Mouse (Mus musculus) urinary bladder, postnatal 10 days (tissue): ENCODE measurements around the gene Gm17334.

ENCODE experiments used
- DNase-seq: peaks from one replicate; pipeline ENCODE4 v3.0.0; 2022; ENCODE audit warnings: low spot score

Gm17334 gene

DNA sequence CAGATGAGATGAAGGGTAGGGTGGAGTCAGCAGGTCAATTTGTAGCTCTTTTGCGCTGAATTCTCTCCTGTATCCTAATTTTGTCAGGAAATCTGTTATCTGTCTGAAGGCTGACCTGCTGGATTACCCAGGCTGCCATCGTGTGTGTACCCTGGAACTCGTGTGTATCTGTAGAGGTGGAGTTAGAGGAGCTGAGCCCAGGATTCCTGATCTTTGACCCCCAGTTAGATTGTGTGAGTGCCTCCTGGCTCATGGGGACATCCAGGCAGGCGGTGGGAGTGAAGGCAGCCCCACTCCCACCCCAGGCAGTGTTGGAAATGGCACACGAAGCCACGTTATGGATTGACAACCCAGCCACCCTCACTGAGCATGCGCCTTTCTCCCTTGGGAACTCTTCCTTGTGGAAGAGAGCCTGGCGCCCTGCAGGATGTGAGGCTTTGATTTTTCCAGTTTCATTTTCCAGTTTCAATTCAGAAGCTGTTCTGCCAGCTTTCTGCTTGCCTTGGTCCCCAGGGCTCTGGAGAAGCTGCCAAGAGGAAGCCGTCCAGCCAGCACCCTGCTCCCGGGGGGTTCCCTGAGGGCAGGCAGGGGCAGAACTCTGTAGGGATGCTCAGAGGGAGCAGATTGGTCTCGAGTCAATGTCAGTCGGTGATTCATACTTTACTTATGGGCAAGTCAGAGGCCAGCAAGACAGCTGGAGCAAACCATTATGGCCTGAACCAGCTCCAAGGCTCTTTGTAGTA lies 23.6 kb upstream of the Gm17334 start:
- no peak for DNase-seq

DNA sequence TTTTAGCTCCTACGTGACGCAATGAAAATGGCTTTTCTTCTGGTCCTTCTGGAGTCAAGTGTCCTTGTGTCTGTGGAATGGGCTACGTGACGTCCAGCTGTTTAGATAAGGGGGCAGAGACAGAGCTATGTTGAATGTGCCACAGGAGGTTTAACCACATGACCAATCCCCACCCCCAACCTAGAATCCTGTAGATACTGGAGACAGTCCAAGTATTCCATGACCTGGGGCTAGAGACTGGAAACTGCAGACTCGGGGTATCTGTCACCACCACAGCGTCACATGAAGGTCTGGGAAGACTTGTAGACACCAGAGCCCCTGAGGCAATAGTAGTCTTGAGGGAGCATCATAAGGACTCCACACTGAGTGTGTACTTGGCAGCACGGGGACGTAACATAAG lies 22.8 kb upstream of the Gm17334 start:
- no peak for DNase-seq

DNA sequence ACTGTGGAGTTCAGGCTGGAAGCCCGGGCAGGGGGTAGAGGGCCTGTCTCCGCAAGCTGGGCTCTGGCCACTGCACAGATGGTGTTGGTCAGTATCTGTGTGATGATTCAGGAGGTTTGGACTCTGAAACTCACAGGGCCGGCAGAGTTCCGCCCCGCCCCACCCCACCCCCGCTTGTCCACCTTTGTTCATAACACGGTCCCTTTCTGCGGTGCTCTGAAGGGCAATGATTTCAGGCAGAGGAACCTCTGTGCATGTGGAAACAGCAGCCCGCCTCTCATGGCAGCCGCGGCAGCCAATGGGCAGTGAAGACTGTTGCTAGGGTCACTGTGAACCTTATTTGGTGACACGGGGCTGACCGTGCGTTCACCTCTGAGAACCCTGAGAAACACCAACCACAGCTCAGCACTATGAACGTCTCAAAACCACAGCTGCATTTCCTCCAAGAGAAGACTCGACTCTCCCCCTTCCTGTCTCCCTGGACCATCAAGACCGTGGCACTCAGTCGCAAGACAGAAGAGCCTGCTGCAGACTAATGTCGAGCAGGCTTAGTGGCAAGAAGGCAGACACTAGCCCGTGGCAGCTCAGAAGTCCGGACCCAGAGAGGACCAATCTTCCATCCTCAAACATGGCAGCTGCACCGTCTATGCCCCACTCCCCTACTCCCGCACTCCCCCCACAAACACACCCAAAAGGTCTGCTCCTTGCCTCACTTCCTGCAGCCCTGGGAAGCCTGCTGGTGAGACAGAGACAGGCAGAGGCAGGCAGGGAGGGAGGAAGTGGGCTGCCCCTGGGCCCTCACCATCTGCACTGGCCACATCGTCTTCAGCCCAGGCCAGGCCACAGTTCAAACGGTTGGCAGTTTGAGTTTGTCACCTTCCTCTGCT lies 21.9 kb upstream of the Gm17334 start:
- no peak for DNase-seq

DNA sequence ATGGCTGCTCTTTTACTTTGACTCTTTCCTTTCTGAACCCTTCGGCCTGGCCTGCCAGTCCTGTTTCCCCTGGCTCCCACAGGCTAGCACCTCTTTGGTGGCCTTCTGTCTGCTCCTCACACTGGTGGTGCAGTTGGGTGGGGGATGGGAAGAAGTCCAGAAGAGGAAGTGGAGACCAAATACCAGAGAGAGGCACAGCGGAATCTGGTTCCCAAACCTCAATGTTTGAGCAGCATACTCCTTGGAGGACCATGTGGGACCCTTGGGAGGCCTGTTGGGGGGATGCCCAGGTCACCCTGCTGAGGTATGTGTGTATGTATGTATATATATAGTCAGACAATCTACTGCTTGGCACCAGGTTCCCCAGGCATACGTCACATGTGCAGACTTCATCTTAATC lies 21.0 kb upstream of the Gm17334 start:
- DNase-seq, result no peak

DNA sequence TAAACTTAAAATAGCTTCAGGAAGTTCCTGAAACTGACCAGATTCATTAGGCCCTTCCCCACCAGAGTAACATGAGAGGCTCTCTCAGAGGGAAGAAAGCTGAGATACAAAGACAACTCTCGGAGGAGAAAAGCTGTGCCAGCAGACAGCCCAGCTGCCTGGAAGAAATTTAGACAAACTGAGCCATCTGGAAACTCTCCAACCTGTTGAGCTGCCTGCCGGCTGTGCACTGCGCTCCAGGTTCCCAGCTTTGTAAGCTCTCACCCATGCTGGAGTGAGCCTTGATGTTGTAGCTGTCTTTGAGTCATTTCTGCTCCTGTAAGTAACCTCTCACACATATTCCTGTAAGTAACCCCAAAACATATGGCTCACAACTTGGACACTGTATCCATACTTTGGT lies 20.0 kb upstream of the Gm17334 start:
- DNase-seq, result no peak

DNA sequence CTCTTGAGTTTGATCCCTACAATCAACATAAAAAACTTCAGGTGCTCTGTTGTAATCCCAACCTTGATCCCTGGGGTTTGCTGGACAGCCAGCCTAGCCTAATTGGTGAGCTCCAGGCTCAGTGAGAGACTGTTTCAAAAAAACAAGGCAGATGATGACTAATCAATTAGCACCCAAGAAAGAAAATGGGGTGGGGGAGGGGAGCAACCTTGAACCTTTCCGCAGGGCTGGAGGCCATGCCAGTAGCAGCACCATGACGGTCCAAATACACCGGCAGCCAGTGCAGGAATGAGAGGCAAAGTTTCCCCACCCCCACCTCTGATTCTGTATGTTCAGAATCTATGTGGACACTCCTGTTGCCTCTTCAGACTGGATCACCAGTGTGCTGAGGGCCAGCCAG lies 16.3 kb upstream of the Gm17334 start:
- no peak for DNase-seq

DNA sequence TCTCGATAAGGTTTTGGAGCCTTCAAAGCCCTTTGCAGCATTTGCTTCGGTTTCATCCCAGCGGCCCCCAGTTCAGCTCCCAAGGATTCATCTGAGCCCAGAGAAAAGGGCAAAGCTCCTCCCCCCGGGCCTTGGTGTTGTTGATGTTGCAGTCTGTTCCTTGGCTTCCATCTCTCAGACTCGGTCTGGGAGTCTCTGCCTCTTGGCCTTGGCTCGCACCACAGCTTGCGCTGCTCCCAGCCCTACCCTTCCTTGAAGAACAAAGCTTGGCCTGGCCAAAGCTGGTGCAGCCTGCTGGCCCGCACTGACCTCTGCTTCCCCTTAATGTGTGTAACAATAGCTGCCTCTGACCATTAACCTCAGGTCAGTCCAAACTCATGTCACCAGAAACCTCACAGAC lies 15.2 kb upstream of the Gm17334 start:
- DNase-seq, result no peak

DNA sequence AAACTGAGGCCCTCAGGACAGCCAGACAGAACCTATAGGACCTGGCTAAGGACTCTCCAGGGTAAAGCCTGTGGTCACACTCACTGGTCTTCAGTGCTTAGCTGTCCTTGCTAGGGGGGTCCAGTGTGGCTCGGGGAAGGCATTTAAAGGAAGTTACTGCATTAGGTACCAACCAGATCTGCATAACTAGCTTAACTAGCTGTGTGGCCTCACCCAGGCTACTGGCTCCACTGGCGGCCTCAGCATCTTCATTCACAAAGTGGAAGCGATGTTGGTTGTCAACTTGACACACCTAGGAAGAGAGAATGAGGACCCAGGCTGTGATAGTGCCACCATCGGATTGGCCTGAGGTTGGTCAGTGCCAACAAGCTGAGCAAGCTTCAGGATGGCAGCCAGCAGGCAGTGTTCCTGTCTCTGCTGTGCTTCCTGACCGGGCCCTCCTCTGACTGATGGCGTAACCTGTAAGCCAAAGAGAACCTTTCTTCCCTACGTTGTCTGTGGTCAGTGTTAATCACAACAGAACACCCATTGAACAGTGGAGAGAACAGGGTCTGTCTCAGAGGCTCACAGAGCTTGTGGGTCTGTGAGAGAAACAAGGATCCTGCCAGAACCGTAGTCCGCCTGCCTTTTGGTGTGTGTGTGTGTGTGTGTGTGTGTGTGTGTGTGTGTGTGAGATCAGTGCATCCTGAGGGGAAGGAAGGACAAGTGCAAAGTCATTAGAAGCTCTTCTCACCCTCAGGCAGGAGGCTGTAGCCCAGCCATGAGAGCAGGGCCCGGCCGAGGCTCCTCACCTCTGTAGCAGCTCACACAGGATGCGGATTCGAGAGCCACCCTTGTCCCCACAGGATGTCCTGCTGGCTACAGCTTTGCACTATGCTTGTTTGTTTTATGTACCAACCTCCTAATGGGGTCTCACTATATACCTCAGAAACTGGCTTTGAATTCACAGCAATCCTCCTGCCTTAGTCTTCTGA lies 13.4 kb upstream of the Gm17334 start:
- DNase-seq, result no peak

DNA sequence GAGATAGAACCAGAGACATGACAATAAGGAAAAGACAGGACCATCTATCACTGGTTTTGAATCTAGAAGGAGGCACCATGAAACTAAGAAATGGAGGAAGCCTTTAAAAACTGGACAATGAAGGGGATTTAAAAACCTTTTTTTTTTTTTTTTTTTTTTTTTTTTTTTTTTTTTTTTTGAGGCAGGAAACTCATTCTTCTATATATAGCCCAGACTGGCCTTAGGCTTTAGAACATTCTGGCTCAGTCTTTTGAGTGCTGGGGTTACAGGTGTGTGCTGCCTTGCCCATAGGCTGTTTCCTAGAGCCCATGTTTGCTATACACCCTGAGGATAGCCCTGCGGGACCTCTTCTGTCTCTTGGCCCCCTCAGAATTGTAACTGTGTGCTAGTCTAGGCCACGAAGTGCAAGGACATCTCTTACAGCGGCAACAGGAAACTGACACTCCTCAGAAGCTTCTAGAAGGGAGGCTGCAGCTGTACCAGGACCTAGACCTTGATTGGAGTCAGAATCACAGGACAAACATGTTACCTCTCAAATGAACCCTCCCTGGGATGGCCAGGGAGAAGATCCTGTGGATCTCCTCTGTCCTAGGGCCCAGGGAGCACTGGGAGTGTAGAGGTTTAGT lies 12.4 kb upstream of the Gm17334 start:
- no peak for DNase-seq

DNA sequence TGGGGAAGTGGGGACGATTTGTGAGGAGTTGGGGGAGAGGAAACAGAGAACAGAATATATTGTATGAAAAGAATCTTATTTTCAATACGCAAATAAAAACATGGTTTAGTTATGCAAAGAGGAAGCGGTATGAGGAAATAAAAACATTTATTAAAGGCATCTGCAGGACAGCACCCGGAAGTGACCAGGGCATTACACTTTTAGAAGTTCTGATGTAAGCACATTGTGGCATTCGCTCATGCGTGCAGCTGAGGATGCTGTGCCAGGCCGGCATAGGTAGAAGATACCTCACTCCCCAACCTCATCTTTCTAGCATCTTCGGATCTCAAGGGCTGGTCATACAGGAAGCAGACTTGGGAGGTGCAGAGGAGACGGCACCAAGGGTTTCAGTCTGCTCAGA lies 10.3 kb upstream of the Gm17334 start:
- DNase-seq, result no peak

DNA sequence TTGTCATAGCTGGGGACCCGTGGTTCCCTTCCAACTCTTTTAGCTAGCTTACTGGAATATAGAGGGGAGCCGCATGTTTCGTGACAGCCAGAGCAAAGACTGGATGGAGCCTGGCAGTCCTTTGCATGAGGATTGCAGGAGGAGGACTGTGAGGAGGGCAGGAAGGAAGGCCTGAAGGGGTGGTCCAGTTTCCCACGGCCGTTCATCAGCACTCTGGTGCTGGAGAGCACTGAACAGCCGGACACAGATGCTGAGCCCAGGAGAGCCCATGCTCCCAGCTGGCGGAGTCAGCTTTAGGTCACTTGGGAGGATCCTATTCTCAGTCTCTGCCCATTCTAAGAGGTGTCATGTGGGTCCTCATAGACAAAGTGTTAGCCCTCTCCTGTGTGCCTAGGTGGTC lies 9.0 kb upstream of the Gm17334 start:
- no peak for DNase-seq

DNA sequence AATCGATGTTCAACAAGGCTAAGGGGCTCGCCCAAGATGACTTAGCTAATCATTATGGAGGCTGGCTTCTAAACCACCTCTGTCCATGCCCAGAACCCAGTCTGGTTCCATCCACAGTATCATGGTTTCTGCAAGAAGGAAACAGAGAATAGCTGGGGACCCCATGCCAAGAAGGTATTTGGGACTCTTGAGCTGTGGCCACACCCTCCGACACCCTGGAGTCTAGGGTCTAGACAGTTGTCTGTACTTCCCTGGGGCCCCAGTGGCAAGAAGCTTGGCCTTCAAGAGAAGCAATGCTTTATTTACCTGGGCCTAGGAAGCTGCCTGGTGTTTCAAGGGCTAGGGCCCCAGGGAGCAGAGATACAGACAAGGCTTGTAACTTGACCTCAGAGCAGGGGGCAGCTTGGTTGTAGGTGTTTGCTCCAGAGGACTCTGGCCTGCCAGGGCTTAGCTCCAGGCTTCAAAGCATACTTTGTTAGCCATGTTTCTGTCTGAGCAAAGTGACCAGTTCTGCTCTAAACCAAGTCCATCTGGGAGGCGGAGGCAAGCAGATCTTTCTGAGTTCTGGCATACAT lies 8.3 kb upstream of the Gm17334 start:
- DNase-seq, result no peak

DNA sequence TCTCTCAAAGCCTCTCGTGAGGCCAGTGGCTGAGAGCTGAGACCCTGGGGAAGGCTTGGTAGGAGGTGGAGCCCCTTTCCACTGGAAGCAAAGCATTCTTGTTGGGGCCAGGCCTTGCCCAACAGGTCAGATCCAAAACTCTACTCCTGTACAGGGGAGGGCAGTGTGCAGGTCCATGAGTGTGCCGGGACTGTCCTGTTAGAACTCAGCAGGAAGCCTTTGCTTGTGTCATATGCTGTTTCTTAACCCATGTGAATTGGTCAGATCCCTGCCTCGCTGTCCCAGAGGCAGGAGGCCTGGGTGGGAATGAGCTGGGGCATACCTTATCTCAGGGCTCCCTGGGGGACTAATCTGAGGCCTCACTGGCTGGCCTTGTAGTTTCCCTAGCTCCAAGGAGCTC lies 7.3 kb upstream of the Gm17334 start:
- DNase-seq, result no peak

DNA sequence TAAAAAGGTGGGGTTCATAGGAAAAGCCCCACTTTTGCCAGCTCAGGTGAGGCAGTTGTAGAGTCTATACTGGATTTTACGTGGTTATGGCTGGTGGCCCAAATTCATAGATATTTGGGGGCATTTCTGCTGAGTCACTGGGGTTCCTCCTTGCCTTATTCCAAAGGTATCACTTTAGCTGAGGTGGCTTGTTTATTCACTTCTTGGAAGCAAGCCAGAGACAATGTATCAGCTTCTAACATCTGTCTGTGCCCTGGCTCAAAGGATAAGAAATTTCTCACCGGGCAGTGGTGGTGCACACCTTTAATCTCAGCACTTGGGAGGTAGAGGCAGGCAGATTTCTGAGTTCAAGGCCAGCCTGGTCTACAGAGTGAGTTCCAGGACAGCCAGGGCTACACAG lies 6.8 kb upstream of the Gm17334 start:
- DNase-seq, result no peak

DNA sequence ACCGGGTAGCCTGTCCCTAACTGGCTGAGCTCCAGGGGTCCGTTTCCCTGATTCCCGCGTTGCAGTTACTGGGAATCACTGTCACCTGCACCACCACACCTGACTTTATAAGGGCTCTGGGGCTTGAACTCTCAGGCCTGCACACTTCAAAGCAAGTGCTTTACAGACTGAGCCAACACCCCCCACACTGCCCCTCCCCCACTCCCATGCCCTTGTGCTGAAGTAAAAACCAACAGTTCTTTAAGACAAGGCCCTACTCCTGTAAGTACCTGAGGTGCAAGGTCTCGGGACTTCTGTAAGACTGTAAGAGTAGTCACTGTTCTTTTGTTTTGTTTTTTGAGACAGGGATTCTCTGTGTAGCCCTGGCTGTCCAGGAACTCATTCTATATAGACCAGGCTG lies 5.5 kb upstream of the Gm17334 start:
- DNase-seq, result no peak

DNA sequence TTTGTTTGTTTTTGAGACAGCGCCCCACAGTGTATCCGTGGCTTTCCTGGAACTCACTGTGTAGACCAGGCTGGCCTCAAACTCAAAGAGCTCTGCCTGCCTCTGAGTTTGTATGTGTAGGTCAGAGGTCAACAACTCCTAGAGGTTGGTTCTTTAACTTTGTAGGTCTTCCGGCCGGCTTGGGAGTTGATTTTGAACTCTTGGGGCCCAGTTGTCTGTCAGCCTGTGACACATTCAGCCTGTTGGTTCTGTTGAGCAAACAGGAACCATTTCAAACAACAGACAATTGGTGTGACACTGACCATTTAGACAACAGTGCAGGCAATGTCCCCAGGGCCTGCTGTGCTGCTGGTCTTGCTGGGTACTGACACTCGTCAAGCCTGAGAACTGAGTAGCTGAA lies 4.7 kb upstream of the Gm17334 start:
- no peak for DNase-seq

DNA sequence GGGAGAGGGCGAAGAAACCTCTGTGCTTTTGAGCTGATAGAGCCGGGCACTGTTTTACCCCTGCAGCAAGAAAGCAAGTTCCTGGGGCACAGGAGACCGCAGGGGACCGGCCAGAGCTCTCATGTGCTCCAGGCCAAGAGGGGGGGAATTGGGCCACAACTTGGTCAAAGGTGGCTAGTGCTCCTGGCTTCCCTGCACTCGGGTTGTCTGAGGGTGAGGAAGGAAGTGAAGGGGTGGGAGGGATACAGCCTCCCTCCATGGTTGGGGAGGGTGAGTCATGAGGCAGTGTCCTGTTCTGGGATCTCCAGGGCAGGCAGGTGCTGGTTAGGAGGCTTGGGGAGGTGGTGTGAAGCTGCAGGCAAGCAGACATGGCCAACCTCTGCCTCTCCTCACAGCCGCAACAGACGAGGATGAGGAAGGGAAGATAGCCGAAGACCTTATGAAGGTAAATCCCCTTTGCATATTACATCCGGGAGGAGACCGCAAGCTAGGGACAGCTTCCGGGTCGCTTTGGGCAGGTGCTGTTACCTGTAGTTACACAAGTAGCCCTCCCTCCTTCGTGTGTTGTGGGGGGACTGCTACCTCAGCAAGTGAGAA lies 1.8 kb upstream of the Gm17334 start:
- DNase-seq, result no peak

DNA sequence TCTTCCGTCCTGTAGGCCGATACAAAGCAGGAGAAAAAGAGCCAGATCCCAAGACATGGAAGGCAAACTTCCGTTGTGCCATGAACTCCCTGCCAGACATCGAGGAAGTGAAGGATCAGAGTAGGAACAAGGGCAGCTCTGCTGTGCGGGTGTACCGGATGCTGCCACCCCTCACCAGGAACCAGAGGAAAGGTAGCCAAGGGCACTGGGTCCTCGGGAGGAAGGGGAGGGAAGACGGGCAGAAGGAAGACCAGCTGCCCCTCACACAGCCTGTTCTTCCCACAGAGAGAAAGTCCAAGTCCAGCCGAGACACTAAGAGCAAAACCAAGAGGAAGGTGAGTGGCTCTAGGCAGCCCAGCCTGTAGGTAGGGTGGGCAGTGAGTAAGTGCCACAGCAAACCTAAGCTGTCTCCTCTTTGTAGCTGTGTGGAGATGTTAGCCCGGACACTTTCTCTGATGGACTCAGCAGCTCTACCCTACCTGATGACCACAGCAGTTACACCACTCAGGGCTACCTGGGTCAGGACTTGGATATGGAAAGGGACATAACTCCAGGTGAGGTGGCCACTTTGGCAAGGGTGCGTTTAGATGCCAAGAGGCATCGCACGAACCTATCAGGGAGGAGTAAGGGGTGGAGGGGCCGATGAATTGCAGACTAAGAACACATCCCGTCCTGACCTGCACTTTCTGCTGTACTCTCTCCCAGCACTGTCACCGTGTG lies 814 bp upstream of the Gm17334 start:
- DNase-seq, result no peak

DNA sequence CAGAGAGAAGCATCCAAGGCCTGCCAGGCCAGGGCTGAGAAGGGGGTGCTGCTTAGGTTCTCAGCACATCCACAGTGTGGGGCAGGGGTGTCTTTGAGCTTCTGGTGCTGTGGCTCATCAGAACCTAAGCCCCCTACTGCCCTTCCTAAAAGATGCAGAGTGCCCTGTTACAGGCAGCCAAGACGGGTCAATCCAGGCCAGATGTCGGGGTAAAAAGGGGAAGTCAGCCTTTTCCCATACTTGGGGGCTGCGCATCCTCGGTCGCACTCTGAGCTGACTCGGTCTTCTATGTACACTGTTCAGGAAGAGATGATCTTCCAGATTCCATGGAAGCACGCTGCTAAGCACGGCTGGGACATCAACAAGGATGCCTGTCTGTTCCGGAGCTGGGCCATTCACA lies 451 bp downstream of the Gm17334 start:
- DNase-seq, result no peak

DNA sequence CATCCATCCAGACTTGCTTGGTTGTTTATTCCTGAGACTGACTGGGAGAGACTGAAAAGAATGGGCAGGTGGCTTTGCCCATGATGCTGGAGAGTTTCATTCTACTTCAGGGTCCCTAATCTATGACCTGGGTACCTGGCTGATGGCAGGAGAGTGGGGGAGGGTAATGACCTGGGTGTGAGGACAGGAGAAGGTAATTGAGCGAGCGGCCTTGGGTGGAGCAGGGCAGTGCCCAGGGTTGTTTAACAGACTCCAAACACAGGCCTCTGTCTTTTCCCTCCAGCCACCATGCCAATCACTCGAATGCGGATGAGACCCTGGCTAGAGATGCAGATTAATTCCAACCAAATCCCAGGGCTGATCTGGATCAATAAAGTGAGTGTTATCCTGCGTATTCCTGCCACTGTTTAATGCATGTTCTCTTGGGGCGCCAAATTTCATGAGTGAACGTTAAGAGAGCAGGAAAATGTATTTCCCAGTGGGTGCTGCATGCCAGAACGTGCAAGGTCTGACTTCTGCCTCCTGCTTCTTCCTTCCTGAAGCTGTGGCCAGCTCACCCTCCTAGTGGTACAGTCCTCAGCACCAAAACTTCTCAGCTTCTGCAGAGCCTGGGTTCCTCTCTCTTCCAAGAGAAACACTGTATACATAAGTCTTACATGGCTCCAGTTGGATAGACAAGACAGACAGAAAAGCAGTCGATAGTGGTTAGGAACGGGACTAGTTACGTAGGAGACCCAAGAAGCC lies 1.8 kb downstream of the Gm17334 start:
- no peak for DNase-seq
